Mouse (Mus musculus): ENCODE measurements around the gene Bpifb3.

GRCm38 (mm10) chr2:153963334-153963733 lies 45.3 kb downstream of the Bpifb3 start:
- TF ChIP-seq CTCF (IDR thresholded peaks at IDR 0.05; ENCODE audit: low read depth, low read length) (no peak), POLR2A (IDR thresholded peaks at IDR 0.05; ENCODE audit: borderline replicate concordance, low read depth, low read length) (no peak)

Data from bone marrow macrophage, adult 2 months (primary cell).